Mouse (Mus musculus) Muller cell, postnatal 12 days (primary cell): Measurements from ENCODE around the gene Zbtb48.

Experiments used
- DNase-seq: peaks from one replicate; pipeline ENCODE4 v3.0.0-alpha.2; 2015; ENCODE audit errors: inconsistent ontology term

The Zbtb48 gene

GRCm38 (mm10) chr4:152029087-152029486, 1.6 kb upstream of the Zbtb48 start:
- no peak for DNase-seq

DNA sequence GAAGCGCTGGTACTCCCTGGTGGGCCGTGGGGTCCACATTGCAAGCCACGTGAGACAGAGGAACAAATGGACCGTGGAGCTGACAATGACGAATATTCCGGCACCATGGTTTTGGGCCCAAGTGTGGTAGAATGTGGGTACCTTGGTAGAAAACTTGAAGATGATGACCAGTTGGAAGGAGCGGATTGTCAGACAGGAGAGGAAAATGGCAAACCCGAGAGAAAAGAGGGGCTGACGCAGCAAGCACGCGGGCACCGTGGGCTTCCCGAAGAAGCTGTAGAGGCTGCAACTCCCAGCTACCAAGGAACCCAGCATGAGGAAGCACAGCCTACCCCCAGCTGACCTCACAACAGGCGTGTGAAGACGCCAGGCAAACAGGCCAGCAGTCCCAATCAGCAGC, 985 bp upstream of the Zbtb48 start:
- DNase-seq, result no peak

DNA sequence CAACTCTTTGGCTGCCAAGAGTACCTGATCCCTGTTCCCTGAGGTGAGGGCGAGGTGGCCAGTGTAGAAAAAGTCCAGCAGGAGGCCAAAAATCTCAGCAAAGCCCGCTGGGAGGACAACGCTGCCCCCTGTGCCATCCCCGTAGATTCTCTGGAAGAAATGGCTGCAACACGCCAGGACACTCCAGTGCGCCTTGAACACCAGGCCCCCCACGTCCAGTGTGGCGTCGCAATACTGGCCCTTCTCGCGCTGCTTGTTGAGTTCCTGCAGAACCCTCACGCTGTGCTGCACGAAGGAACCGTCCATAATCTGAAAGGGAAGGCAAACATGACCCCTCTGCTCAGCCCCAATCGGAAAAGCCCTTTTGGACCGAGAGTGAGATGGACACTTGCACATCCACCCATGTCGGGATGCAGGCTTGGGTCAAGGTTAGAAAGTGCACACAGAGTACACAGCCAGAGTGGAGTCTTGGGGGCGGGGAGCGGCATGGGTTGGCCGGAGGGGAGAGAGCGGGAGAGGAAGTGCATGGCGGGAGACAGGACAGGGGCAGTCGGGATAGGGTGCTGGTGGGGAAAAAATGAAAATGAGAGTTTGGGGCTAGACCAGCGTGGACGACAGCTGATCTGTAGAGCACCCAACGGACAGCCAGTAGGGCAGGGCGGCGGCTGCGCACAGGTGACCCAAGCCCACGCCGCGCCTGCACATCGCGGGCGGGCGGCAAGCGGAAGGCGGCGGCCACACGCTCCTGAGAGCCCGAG, 541 bp downstream of the Zbtb48 start:
- peak; percentile 56 for DNase-seq

- no peak for DNase-seq
These were observed 2.9 kb downstream of the Zbtb48 start for GRCm38 (mm10) chr4:152024525-152024924.

DNA sequence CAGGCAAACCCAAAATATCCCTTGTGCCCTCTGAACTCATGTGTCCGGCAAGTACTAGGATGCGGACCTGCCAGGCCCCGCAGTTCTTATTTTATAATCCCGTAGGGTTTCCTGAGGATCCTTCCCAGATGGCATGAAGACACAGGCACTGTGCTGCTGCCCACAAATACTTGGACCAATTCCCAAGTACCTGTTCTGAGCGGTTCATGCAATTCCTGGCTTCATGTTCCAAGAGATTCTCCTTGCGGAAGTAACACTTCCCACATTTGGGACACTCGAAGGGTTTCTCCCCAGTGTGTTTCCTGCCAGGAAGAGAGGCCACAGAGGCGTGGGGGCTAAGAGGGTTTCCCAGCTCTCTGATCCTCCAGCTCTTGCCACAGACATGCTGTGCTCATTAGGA, 5.0 kb downstream of the Zbtb48 start:
- DNase-seq, result no peak

DNA sequence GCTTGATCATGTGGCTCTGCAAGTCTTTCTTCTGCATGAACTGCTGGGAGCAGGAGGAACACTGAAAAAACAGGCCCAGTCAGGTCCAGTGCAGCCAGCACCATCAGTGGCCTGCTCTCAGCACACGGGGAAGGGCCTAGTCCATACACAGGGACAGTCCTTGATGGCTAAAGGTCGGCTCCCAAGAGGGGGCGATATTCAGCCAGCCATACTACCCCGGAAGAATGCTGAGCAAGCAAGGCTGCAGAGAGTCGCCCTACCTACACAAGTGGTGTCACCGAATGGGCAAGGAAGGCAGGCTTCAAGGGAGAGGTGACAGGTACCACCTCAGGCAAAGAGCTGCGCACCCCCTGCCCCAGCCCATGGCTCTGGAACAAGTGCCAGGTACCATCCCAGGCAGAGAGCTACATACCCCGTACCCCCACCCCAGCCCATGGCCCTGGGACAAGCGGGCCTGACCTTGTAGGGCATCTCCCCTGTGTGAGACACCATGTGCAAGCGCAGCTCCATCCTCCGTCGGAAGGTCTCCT, 5.8 kb downstream of the Zbtb48 start:
- no peak for DNase-seq

DNA sequence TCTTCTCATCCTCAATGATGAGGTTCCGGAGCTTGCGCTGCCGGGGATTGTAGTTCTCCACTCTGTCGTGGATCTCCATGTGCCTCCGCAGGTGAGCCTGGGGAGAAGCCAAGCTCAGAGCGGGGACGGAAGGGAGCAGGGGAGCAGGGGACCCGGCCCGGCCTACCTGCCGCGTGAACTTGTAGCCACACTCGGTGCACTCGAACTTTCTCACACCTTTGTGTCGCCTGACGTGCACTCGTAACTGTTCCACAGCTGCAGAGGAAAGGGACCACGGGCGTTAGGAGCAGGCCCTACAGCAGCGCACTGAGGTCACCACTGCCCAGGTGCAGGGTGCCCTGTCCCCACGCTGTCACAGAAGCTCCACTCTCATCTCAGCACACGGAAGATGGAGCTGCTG, 7.4 kb downstream of the Zbtb48 start:
- no peak for DNase-seq

GRCm38 (mm10) chr4:152019073-152019472, 8.4 kb downstream of the Zbtb48 start:
- no peak for DNase-seq

DNA sequence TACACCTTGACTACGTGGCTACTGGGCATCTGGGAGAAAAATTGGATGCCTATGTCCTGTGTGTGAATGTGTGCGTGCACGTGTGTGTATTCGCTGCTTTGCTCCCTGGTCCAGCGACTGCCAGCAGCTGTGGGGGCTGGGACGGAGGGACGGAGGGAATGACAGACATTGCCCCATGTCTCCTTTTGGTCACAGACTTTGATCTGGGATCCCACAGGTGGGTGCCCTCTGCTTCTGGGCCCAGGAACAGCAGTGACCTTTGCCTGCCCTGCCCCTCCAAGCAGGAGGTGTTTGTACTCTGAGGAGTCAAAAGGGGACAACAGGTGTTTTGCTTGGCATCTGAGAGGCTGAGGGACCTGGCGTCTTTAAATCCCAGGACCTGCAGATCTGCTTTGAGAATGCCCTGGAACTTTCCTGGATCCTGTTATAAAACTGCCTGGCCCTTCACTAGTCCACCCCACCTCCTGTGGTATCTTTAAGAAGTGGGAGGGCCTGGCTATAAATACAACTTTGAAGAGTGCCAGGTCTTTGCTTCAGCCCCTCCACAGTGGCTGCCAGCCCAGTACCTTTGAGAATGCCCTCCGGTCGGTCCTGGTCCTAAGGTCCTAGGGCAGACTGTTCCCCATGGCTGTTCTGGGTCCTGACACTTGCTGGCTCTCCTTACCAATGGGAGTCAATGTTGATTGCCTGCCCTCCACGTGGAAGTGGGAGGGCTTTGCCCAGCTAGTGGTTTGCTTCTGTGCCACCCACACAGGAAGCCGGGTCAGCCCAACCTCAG, 14.2 kb downstream of the Zbtb48 start:
- DNase-seq, result no peak

DNA sequence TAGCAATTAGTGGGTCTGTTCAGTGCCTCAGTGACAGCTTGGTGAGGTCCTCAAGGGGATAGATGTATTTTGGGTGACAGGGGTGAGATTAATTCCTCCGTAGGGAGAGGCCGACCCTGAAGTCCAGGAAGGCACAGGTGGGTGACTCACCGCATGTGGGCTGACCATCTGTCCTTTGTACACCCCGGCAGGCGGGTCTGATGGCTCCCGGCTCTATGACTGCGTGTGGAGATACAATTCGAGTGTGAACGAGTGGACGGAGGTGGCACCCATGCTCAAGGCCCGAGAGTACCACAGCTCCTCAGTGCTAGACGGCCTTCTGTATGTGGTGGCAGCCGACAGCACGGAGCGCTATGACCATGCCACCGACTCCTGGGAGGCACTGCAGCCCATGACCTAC, 15.4 kb downstream of the Zbtb48 start:
- DNase-seq, result no peak

DNA sequence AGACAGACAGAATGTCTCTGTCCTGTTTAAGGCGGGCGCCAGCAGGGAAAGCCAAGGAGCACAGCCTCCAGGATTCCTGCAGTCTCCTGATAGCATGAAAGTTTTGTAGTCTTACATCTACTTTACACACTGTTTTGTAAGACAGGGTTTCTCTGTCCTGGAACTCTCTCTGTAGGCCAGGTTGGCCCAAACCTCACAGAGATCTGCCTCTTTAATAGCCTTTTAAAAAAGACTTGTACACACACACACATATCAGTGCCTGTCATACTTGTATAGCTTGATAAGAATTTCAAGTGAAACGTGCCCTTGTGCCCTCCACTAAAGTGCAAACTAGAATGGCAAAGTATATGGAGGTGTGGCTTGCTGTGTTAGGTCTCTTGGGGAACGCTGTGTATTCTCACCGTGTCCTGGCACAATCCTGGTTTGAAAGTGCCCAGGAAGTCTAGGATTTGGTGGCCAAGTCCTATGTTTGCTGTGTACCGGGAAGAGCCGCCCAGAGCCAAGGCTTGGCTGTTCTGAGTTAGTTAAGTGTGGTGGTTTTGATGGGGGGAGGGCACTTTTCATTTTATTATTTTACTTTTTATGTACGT, 16.2 kb downstream of the Zbtb48 start:
- no peak for DNase-seq

- DNase-seq, result no peak
These were observed 16.8 kb downstream of the Zbtb48 start for GRCm38 (mm10) chr4:152010707-152011134.

GRCm38 (mm10) chr4:152010091-152010706, 17.3 kb downstream of the Zbtb48 start:
- DNase-seq, result peak; percentile 86

DNA sequence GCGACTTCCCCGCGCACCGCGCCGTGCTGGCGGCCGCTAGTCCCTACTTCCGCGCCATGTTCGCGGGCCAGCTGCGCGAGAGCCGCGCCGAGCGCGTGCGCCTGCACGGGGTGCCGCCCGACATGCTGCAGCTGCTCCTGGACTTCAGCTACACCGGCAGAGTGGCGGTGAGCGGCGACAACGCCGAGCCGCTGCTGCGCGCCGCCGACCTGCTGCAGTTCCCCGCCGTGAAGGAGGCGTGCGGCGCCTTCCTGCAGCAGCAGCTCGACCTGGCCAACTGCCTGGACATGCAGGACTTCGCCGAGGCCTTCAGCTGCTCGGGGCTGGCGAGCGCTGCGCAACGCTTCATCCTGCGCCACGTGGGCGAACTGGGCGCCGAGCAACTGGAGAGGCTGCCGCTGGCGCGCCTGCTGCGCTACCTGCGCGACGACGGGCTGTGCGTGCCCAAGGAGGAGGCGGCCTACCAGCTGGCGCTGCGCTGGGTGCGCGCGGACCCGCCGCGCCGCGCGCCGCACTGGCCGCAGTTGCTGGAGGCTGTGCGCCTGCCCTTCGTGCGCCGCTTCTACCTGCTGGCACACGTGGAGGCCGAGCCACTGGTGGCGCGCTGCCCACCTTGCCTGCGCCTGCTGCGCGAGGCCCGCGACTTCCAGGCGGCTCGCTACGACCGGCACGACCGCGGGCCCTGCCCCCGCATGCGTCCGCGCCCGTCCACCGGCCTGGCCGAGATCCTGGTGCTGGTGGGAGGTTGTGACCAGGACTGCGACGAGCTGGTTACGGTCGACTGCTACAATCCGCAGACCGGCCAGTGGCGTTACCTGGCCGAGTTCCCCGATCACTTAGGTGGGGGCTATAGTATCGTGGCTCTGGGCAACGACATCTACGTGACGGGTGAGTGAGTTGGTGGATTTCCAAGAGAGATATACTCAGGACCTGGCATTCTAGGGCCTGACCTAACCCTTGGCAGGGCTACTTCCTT, 18.1 kb downstream of the Zbtb48 start:
- no peak for DNase-seq

DNA sequence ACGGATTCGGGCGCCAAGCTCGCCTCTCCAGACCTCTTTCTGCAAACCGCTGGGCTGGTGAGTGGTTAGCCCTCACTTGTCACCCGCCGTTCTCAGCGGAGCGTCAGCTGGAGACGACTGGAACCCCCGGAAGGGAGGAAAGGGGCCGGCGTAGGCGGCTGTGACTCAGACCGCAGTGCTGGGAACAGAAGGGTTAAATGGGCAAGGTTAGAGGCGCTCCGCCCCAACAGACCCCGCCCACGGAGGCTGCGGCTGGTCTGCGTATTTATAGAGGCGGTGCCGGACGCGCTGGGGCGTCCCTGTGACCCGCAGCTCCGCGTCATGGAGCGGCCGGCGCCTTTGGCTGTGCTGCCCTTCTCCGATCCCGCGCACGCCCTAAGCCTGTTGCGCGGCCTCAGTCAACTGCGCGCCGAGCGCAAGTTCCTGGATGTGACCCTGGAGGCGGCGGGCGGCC, 18.8 kb downstream of the Zbtb48 start, which contains the start of gene Klhl21:
Klhl21 (plus strand) TSS at position 182 of the 454 bp plus-strand sequence.
- DNase-seq, result peak; percentile 98

- no peak for DNase-seq
These were observed 19.3 kb downstream of the Zbtb48 start for GRCm38 (mm10) chr4:152008148-152008500.

DNA sequence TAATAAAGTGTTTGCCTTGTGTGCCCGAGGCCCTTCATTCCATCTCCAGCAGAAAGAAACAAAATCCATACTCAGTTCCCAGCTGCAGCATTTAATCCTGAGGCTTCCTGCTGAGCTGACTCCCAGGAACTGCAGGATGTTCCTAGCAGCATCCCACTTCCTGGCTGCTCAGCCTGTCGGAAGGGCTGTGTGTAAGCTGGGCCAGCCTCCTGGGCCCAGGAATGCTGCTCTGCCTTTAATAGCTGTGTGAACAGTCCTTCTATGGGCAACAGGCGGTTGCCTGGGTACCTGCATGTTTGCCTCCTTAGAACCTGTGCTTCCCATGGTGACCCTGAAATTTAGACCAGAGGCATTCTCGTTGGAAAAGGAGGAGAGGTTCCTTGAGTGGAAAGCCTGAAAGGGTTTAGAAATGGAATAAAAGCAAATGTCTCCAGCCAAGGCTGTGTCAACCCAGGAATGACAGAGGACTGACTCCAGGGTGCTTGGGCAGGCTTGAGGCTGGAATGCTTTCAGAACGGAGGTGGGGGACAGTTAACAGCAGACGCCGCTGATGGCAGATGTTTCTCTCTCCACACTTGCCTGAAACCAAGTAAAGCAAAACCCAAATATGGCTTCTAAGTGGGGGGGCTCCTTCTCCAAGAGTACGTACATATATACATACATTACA, 19.9 kb downstream of the Zbtb48 start:
- peak; percentile 59 for DNase-seq

DNA sequence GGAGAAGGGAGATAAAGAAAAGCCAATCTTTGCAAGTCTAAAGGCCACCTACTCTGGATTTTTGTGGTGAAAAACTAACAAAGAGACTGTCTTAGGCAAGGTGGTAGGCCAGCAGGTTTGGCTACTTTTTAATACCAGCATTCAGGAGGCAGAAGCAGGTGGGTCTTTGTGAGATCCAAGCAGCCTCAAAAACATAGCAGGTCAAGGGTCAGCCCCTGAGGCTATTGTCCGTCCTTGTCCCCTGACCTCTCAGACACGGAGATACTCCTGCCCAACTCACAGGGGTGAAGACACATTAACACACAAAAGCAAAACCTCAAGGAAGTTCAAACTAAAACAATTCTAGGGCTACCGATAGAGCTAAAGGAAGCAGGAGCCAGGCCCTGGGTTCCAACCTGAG, 20.7 kb downstream of the Zbtb48 start:
- DNase-seq, result no peak

DNA sequence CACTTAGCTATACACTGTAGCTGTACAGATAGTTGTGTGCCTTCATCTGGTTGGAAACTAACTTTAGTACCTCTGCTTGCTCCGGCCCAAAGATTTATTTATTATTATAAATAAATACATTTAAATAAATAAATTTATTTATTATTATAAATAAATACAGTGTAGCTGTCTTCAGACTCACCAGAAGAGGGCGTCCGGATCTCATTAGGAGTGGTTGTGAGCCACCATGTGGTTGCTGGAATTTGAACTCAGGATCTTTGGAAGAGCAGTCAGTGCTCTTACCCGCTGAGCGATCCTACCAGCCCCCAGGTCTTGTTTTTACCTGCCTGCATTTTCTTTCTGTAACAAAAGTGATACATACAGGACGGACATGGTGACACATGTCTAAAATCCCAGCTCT, 21.3 kb downstream of the Zbtb48 start:
- no peak for DNase-seq

DNA sequence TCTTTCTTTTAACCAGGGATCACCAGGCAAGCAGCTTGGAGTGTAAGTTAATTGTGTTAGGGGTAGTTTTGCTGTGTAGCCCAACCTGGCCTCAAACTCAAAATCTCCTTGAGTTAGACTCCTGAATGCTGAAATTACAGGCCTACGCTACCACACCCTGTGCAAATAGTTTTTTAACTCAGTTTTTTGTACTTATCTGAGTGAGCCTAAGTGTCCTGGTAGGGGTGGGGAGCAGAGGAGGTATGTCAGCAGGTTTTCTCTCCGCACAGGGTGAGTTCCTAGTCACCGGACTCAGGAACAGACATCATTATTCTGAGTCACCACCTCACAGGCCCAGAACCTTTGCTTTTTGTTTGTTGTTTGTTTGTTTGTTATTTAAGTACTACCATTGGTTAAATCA, 25.4 kb downstream of the Zbtb48 start:
- no peak for DNase-seq
